Mouse (Mus musculus): ENCODE measurements around the gene Tulp4.

- TF ChIP-seq CTCF (IDR thresholded peaks at IDR 0.05; ENCODE audit: insufficient read depth, low read length) (no peak), POLR2A (IDR thresholded peaks at IDR 0.05; ENCODE audit: borderline replicate concordance, extremely low read depth, low read depth, low read length) (no peak)
Measured at GRCm38 (mm10) chr17:6160495-6160894, 54.3 kb downstream of the Tulp4 start.

All from lung, adult 2 months (tissue).